Mouse (Mus musculus): ENCODE data around the gene Sel1l3. TPM values are rescaled to one million over a fixed set of nuclear protein-coding genes. Genes with fewer than 3 reads are reported as not detected.

Sel1l3 gene
- polyA plus RNA-seq, 1 experiment from 2014 or later = 7.7 TPM

DNA sequence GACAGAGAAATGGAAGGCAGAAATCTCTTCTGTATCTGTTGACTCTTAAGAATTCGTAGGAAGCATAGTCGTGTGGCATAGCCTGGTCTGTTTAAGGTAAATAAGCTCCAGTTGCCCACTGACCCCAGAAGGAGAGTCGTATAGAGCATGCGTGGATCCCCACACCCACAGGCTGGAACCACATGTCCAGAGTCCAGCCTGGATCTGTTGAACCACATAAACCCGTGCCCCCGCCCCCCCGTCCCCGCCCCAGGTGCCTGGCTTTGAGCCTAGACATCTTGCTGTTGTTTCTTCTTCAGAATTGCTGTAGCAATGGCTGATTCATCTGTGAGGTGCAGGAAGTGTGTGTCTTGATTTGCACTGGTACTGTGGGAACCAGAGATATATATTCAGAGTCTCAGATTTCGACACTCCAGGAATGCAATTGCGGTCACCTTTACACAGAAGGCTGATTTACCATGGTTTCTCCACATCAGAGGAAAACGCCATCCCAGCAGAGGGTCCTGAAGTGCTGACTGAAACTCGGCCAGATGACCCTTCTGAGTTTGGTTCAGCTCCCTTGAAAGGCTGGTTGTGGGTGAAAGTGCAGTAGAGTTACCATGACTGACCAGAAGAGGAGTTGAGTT lies 111.8 kb downstream of the Sel1l3 start:
- H3K4me1 ChIP-seq (ENCODE audit: control insufficient read depth, insufficient read depth, low read length) = no peaks in the 10 kb centered on the region
- DNase-seq (no peak), ATAC-seq (ENCODE audit: low FRiP score, low TSS enrichment) (no peak)
- H3K27ac ChIP-seq (replicated peaks; ENCODE audit: low read depth, low read length) = no peak overlapping the region
- no peak overlapping the region for H3K9ac ChIP-seq (replicated peaks; ENCODE audit: low read length)
- no peak overlapping the region for H3K4me3 ChIP-seq (replicated peaks; ENCODE audit: low read depth, low read length)
- no peaks in the 10 kb centered on the region for H3K36me3 ChIP-seq (ENCODE audit: control insufficient read depth, insufficient read depth, low read length)
- no peak overlapping the region for H3K4me2 ChIP-seq (ENCODE audit: low read length)
- no peaks in the 10 kb centered on the region for H3K27me3 ChIP-seq (ENCODE audit: control insufficient read depth, insufficient read depth, low read length)
- WGBS = 88% methylated on average over 12 of the region's 12 CpGs
- no peaks in the 10 kb centered on the region for H3K9me3 ChIP-seq (ENCODE audit: control insufficient read depth, low read length)

DNA sequence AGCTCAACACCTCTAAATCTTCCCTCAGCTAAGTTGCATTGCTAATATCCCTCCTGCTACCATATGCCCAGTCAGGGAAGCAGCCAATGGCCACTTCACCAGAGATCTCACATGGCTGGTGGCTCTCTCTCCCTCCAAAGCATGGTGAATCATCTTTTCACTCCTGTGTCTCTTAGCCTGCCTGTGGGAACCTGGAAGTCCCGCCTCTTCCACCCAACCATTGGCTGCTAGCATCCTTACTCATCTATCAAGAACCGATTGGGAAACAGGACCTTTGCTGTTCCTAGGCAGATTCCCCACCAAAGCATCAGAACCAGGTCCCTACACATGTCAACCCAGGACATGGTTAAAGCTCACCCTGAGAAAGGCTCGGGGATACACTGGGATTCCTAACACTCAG lies 122.4 kb downstream of the Sel1l3 start:
- no peak for ATAC-seq (ENCODE audit: low FRiP score, low TSS enrichment)
- Histone ChIP-seq H3K27ac (replicated peaks; ENCODE audit: low read depth, low read length) (no peak overlapping the region), H3K9ac (replicated peaks; ENCODE audit: low read length) (no peak overlapping the region), H3K4me1 (ENCODE audit: control insufficient read depth, insufficient read depth, low read length) (no peaks in the 10 kb centered on the region), H3K4me3 (replicated peaks; ENCODE audit: low read depth, low read length) (no peak overlapping the region), H3K9me3 (ENCODE audit: control insufficient read depth, low read length) (no peaks in the 10 kb centered on the region), H3K27me3 (ENCODE audit: control insufficient read depth, insufficient read depth, low read length) (no peaks in the 10 kb centered on the region), H3K36me3 (ENCODE audit: control insufficient read depth, insufficient read depth, low read length) (no peaks in the 10 kb centered on the region), H3K4me2 (ENCODE audit: low read length) (no peak overlapping the region)
- 82% methylated on average over 3 of the region's 3 CpGs for WGBS
- no peak for DNase-seq

DNA sequence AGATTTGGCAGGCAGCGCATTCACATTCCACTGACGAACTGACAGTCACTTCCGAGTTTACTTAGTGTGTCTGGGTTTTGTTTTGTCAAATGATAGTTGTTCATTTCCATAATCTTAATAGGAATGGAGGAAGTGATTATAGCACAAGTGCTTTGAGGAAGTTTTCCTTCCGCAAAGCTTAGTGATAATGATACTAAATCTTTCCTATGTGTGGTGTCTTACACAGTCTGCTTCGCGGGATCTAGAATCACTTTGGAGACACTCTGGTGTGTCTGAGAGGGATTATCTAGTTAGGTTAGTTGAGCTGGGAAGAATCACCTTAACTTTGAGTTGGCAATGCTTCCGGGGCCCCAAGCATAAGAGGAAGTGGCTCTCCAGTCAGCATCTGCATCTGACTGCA lies 126.3 kb downstream of the Sel1l3 start:
- Histone ChIP-seq H3K27me3 (ENCODE audit: control insufficient read depth, insufficient read depth, low read length) (no peaks in the 10 kb centered on the region), H3K9ac (replicated peaks; ENCODE audit: low read length) (no peak overlapping the region), H3K4me2 (ENCODE audit: low read length) (no peak overlapping the region), H3K36me3 (ENCODE audit: control insufficient read depth, insufficient read depth, low read length) (no peaks in the 10 kb centered on the region), H3K9me3 (ENCODE audit: control insufficient read depth, low read length) (no peaks in the 10 kb centered on the region), H3K27ac (replicated peaks; ENCODE audit: low read depth, low read length) (no peak overlapping the region), H3K4me3 (replicated peaks; ENCODE audit: low read depth, low read length) (no peak overlapping the region), H3K4me1 (ENCODE audit: control insufficient read depth, insufficient read depth, low read length) (no peaks in the 10 kb centered on the region)
- 93% methylated on average over 7 of the region's 7 CpGs for WGBS
- DNase-seq = no peak
- ATAC-seq (ENCODE audit: low FRiP score, low TSS enrichment) = no peak

DNA sequence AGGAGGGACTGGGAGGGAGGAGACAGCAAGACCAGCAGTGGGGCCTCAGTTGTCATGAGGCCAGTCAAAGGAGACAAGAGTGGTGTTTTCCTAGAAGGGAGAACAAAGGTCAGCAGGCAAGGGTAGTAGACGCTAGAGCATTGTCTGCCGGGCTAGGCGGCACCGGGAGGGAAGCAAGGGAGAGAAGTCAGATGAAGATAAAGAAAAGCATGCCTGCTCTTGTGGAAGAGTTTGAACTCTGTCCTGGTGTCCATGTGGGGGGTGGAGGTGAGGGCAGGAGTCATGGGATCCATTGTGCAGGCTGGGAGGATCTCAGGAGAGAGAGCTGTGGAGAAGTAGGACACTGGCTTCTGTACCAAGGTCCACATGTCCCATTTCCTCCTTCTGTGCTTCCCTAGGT lies 135.3 kb downstream of the Sel1l3 start:
- Histone ChIP-seq H3K9me3 (ENCODE audit: control insufficient read depth, low read length) (no peaks in the 10 kb centered on the region), H3K4me2 (ENCODE audit: low read length) (no peak overlapping the region), H3K9ac (replicated peaks; ENCODE audit: low read length) (no peak overlapping the region), H3K27me3 (ENCODE audit: control insufficient read depth, insufficient read depth, low read length) (no peaks in the 10 kb centered on the region), H3K27ac (replicated peaks; ENCODE audit: low read depth, low read length) (no peak overlapping the region), H3K36me3 (ENCODE audit: control insufficient read depth, insufficient read depth, low read length) (no peaks in the 10 kb centered on the region), H3K4me1 (ENCODE audit: control insufficient read depth, insufficient read depth, low read length) (no peaks in the 10 kb centered on the region), H3K4me3 (replicated peaks; ENCODE audit: low read depth, low read length) (no peak overlapping the region)
- DNase-seq (no peak), ATAC-seq (ENCODE audit: low FRiP score, low TSS enrichment) (no peak)
- 75% methylated on average over 4 of the region's 4 CpGs for WGBS

- H3K36me3 ChIP-seq (ENCODE audit: control insufficient read depth, insufficient read depth, low read length) = no peaks in the 10 kb centered on the region
- no peak overlapping the region for H3K4me3 ChIP-seq (replicated peaks; ENCODE audit: low read depth, low read length)
- ATAC-seq (ENCODE audit: low FRiP score, low TSS enrichment) (no peak), DNase-seq (no peak)
- H3K27ac ChIP-seq (replicated peaks; ENCODE audit: low read depth, low read length) = no peak overlapping the region
- no peak overlapping the region for H3K4me2 ChIP-seq (ENCODE audit: low read length)
- no peak overlapping the region for H3K9ac ChIP-seq (replicated peaks; ENCODE audit: low read length)
- H3K4me1 ChIP-seq (ENCODE audit: control insufficient read depth, insufficient read depth, low read length) = no peaks in the 10 kb centered on the region
- WGBS = 87% methylated on average over 6 of the region's 6 CpGs
- H3K9me3 ChIP-seq (ENCODE audit: control insufficient read depth, low read length) = no peaks in the 10 kb centered on the region
- no peaks in the 10 kb centered on the region for H3K27me3 ChIP-seq (ENCODE audit: control insufficient read depth, insufficient read depth, low read length)
Observed at GRCm38 (mm10) chr5:53074553-53074952, 139.2 kb downstream of the Sel1l3 start.

GRCm38 (mm10) chr5:53061532-53062130 lies 152.1 kb downstream of the Sel1l3 start:
- Histone ChIP-seq H3K4me3 (replicated peaks; ENCODE audit: low read depth, low read length) (no peak overlapping the region), H3K27ac (replicated peaks; ENCODE audit: low read depth, low read length) (no peak overlapping the region), H3K4me1 (ENCODE audit: control insufficient read depth, insufficient read depth, low read length) (no peaks in the 10 kb centered on the region), H3K9me3 (ENCODE audit: control insufficient read depth, low read length) (no peaks in the 10 kb centered on the region), H3K9ac (replicated peaks; ENCODE audit: low read length) (no peak overlapping the region), H3K27me3 (ENCODE audit: control insufficient read depth, insufficient read depth, low read length) (no peaks in the 10 kb centered on the region), H3K36me3 (ENCODE audit: control insufficient read depth, insufficient read depth, low read length) (no peaks in the 10 kb centered on the region), H3K4me2 (ENCODE audit: low read length) (no peak overlapping the region)
- no peak for ATAC-seq (ENCODE audit: low FRiP score, low TSS enrichment)
- 92% methylated on average over 9 of the region's 9 CpGs for WGBS
- DNase-seq = no peak

Other genes starting within 250 kb of the Sel1l3 start
- gene Slc34a2, start 175.8 kb downstream of the Sel1l3 start, polyA plus RNA-seq (2014; fragmentation: Nextera tagmentation; extraction: Ambion mirVana) = not detected in 2 replicates
- 91.5 and 93.7 TPM in 2 replicates for gene Smim20, start 53.2 kb upstream of the Sel1l3 start, polyA plus RNA-seq (2014; fragmentation: Nextera tagmentation; extraction: Ambion mirVana)